ENCODE assay signal across 23 mouse cellular contexts in genomic region chr19:41288568-41288967, GRCm38 (mm10). TPM values are rescaled to one million over a fixed set of nuclear protein-coding genes. Genes with fewer than 3 reads are reported as not detected.
DNase-seq lines count a peak whose midpoint lies in the region; ATAC-seq and TF ChIP-seq lines count a peak whose summit lies in the region.
"Had no signal": no experiment of that assay in that cellular context is flagged by ENCODE, and none has a peak within 500 bp of the region (broad histone marks: within the 10 kb centered on the region; RNA-seq: fewer than 3 reads in every experiment).

No protein-coding gene starts in this region.

- no peak for DNase-seq in heart, postnatal 4 days
- DNase-seq in kidney, adult 2 months = no peak
- no peak for DNase-seq in kidney, postnatal 0 days (ENCODE audit: low spot score)
- DNase-seq in kidney, adult 9 months = no peak
- DNase-seq: adrenal gland, postnatal 14 days; adrenal gland, postnatal 36 days; B cell, adult 2 months; cerebellum, adult 11-12 months; cerebellum, adult 2 months; cerebellum, adult 9-10 months; cerebellum, postnatal 10 days; cerebellum, postnatal 25 days had no signal

- no peak overlapping the region for H3K27ac ChIP-seq in heart, embryonic 13.5 days (replicated peaks)
- no peak overlapping the region for H3K27ac ChIP-seq in kidney, embryonic 15.5 days
- H3K27ac ChIP-seq in kidney, adult 2 months (ENCODE audit: insufficient read depth, low read depth, low read length) = no peak overlapping the region
- no peak overlapping the region for H3K27ac ChIP-seq in kidney, postnatal 0 days
- H3K27ac ChIP-seq: embryonic facial prominence, embryonic 10.5 days; embryonic facial prominence, embryonic 12.5 days; forebrain, embryonic 13.5 days; forebrain, embryonic 15.5 days had no signal

- WGBS in heart, embryonic 13.5 days = 68% methylated on average over 6 of the region's 6 CpGs
- 58% methylated on average over 6 of the region's 6 CpGs for WGBS in kidney, embryonic 15.5 days
- 56% methylated on average over 6 of the region's 6 CpGs for WGBS in kidney, adult 2 months
- WGBS in kidney, postnatal 0 days = 41% methylated on average over 6 of the region's 6 CpGs

- no peaks in the 10 kb centered on the region for H3K9me3 ChIP-seq in heart, embryonic 13.5 days
- no peaks in the 10 kb centered on the region for H3K9me3 ChIP-seq in kidney, embryonic 15.5 days (replicated peaks)
- H3K9me3 ChIP-seq in kidney, postnatal 0 days (replicated peaks; ENCODE audit: low read length) = no peaks in the 10 kb centered on the region
- H3K9me3 ChIP-seq: embryonic facial prominence, embryonic 10.5 days; embryonic facial prominence, embryonic 12.5 days; forebrain, embryonic 13.5 days; forebrain, embryonic 15.5 days; G1E had no signal

- H3K27me3 ChIP-seq in heart, embryonic 13.5 days (replicated peaks) = peaks cover 14% of the 10 kb centered on the region; the same call in 1 of the 2 replicates
- peaks cover 15% of the 10 kb centered on the region; the same call in 1 of the 2 replicates for H3K27me3 ChIP-seq in kidney, embryonic 15.5 days
- H3K27me3 ChIP-seq in kidney, adult 2 months (replicated peaks; ENCODE audit: control insufficient read depth, insufficient read depth, low read length) = no peaks in the 10 kb centered on the region
- H3K27me3 ChIP-seq in kidney, postnatal 0 days (ENCODE audit: insufficient read depth, low read length) = no peaks in the 10 kb centered on the region
- H3K27me3 ChIP-seq: CH12.LX; embryonic facial prominence, embryonic 12.5 days; forebrain, embryonic 13.5 days; forebrain, embryonic 15.5 days; Patski had no signal

- H3K4me2 ChIP-seq in heart, embryonic 13.5 days = 0 out of 2 replicates have a peak overlapping the region, but pooled peaks have one; percentile 12
- H3K4me2 ChIP-seq in kidney, embryonic 15.5 days = peak overlapping the region; percentile 27
- H3K4me2 ChIP-seq in kidney, postnatal 0 days (ENCODE audit: low read length) = peak overlapping the region; percentile 11; the same call in 1 of the 2 replicates
- H3K4me2 ChIP-seq: embryonic facial prominence, embryonic 12.5 days; forebrain, embryonic 13.5 days; forebrain, embryonic 15.5 days had no signal

- no peak for TF ChIP-seq CTCF in kidney, adult 2 months (conservative IDR thresholded peaks at IDR 0.05; ENCODE audit: insufficient read depth, insufficient read length, low read depth, low read length)
- no peak for TF ChIP-seq CTCF in kidney, postnatal 0 days (IDR thresholded peaks at IDR 0.05; ENCODE audit: low read depth)

- no peak for TF ChIP-seq POLR2A in kidney, adult 2 months (IDR thresholded peaks at IDR 0.05; ENCODE audit: low read depth, low read length)

- no peak overlapping the region for H3K9ac ChIP-seq in heart, embryonic 13.5 days
- H3K9ac ChIP-seq in kidney, embryonic 15.5 days = no peak overlapping the region
- no peak overlapping the region for H3K9ac ChIP-seq in kidney, postnatal 0 days (ENCODE audit: low read depth, low read length)
- H3K9ac ChIP-seq: embryonic facial prominence, embryonic 12.5 days; forebrain, embryonic 13.5 days; forebrain, embryonic 15.5 days had no signal

- ATAC-seq in heart, embryonic 13.5 days (ENCODE audit: extremely low read depth, insufficient number of reproducible peaks, low FRiP score, low TSS enrichment) = no peak
- no peak for ATAC-seq in kidney, embryonic 15.5 days (replicated peaks; ENCODE audit: low FRiP score)
- ATAC-seq in kidney, postnatal 0 days (replicated peaks; ENCODE audit: low FRiP score, low read depth) = no peak
- ATAC-seq: activated CD4-positive, CD25-positive, alpha-beta regulatory T cell, adult 4 months; CD4-positive, CD25-positive, alpha-beta regulatory T cell, adult 4 months; forebrain, embryonic 13.5 days; forebrain, embryonic 15.5 days; Patski had no signal

- H3K4me3 ChIP-seq in heart, embryonic 13.5 days = no peak overlapping the region
- H3K4me3 ChIP-seq in kidney, embryonic 15.5 days (replicated peaks) = no peak overlapping the region
- no peak overlapping the region for H3K4me3 ChIP-seq in kidney, adult 2 months (ENCODE audit: insufficient read depth, low read depth, low read length)
- no peak overlapping the region for H3K4me3 ChIP-seq in kidney, postnatal 0 days (replicated peaks; ENCODE audit: low read depth, low read length)
- H3K4me3 ChIP-seq: embryonic facial prominence, embryonic 10.5 days; embryonic facial prominence, embryonic 12.5 days; forebrain, embryonic 13.5 days; forebrain, embryonic 15.5 days had no signal

- H3K4me1 ChIP-seq in heart, embryonic 13.5 days = peaks cover 4% of the 10 kb centered on the region; the same call in 1 of the 2 replicates
- peaks cover 16% of the 10 kb centered on the region; the same call in 1 of the 2 replicates for H3K4me1 ChIP-seq in kidney, embryonic 15.5 days
- no peaks in the 10 kb centered on the region for H3K4me1 ChIP-seq in kidney, adult 2 months (ENCODE audit: control insufficient read depth, insufficient read depth, low read length)
- no peaks in the 10 kb centered on the region for H3K4me1 ChIP-seq in kidney, postnatal 0 days (replicated peaks; ENCODE audit: insufficient read depth, low read length)
- H3K4me1 ChIP-seq: forebrain, embryonic 13.5 days; forebrain, embryonic 15.5 days had no signal

- H3K36me3 ChIP-seq in heart, embryonic 13.5 days = no peaks in the 10 kb centered on the region
- H3K36me3 ChIP-seq in kidney, embryonic 15.5 days = no peaks in the 10 kb centered on the region
- H3K36me3 ChIP-seq in kidney, adult 2 months (ENCODE audit: control insufficient read depth, insufficient read depth, low read length) = no peaks in the 10 kb centered on the region
- H3K36me3 ChIP-seq in kidney, postnatal 0 days (ENCODE audit: insufficient read depth, low read length) = no peaks in the 10 kb centered on the region
- H3K36me3 ChIP-seq: embryonic facial prominence, embryonic 10.5 days; embryonic facial prominence, embryonic 12.5 days; forebrain, embryonic 15.5 days; G1E had no signal

RNA-seq across cellular contexts. Expression of gene Tm9sf3, which starts 24.8 kb away (rescaled TPM):
- 87.9 and 92.9 TPM in 2 replicates for polyA plus RNA-seq in heart, embryonic 13.5 days (2015; fragmentation: Nextera tagmentation; extraction: Ambion mirVana)
- total RNA-seq in heart, postnatal 4 days (2021) = 100 to 1,000 TPM; 119 TPM
- polyA plus RNA-seq in kidney, embryonic 15.5 days (2015; fragmentation: Nextera tagmentation; extraction: Ambion mirVana) = 137 and 149 TPM in 2 replicates
- 63.2 and 80.6 TPM in 2 replicates for polyA plus RNA-seq in kidney, adult 2 months (2012; rRNA removed)
- 135 and 138 TPM in 2 replicates for polyA plus RNA-seq in kidney, postnatal 0 days (2015; fragmentation: Nextera tagmentation; extraction: Ambion mirVana)
